Mouse (Mus musculus) gastrocnemius, postnatal 10 days (tissue): Measurements from ENCODE around the gene Krt80. TPM values are rescaled to one million over a fixed set of nuclear protein-coding genes. Genes with fewer than 3 reads are reported as not detected.

ENCODE experiments used
- DNase-seq: peaks from one replicate; pipeline ENCODE4 v3.0.0; 2021; ENCODE audit warnings: mixed read lengths
- microRNA-seq, 2 experiments: library from miRNA; unstranded; fragments of <30 nt; microRNA quantifications; one replicate each; pipeline ENCODE4 v1.2.0; 2021
- total RNA-seq, 2 experiments: library from RNA; stranded (reverse); gene quantifications; 2 replicates each; pipeline ENCODE4 v1.2.3; 2021

The Krt80 gene
- total RNA-seq, 2 experiments from 2014 or later, result 0.66 to 1.4 TPM

- DNase-seq, result no peak
Measured at GRCm38 (mm10) chr15:101316913-101317813, 52.8 kb downstream of the Krt80 start.

DNA sequence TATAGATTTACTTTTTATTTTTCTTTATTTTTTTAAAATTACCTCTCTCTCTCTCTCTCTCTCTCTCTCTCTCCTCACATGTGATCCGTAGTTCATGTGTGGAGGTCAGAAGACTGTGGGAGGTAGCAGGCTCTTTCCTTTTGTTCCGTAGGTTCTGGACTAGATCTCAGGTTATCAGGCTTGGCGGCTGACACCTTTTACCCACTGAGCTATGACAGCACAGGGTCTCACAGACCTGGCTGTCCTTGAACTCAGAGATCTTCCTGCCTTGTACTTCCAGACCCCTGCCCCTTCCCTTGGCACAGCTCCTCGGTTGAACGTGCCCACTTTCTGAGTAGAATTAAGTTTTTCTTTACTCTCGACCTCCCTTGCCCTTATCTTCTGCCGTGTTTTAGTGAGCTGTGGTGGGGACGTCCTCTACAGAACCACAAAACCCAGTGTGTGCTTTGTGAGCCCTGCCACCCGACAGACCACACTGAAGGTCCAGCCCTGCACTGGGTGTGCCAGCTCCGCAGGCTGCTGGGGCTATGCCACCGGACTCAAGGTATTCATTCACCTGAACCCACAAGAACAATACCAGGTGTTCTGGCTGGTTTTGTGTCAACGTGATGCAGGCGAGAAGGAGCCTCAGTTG, 53.6 kb downstream of the Krt80 start:
- DNase-seq, result no peak

DNA sequence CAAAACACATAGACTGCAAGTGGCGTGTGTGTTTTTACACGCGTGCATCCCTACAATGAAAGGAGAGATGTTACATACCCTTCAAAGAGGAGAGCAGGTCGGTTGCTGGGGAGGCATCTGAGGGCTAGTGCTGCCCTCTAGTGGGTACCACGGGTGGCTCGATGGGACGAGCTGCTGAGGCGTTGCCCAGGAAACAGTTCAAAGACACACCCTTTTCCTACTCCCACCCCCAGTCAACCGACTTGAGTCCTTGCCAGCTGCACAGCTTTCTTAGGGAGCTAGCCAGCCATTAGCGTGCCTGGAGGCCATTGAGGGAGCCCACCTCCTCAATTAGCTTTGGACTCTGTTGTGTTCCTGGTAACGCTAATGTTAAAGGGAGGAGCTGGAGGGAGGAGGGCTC, 54.1 kb downstream of the Krt80 start:
- DNase-seq, result peak; percentile 86

DNA sequence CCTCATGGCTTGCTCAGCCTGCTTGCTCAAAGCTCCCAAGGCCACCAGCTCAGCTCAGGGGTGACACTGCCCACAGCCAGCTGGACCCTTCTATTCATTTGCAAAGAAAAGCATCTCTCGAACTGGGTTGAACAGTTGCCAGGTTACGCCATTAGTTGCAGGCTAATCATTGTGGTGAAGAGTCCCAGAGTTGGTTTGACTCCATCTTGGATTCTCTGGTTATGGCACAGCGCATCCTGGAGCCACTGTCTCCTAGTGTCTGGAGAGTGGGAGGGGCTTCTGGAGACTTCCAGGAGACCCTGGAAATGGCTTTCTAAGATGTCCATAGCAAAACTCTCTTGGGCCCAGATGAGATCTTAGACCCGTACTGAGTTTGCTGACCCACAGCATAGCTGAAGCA, 54.6 kb downstream of the Krt80 start:
- no peak for DNase-seq

- no peak for DNase-seq
Measured at GRCm38 (mm10) chr15:101312006-101312405, 58.0 kb downstream of the Krt80 start.

DNA sequence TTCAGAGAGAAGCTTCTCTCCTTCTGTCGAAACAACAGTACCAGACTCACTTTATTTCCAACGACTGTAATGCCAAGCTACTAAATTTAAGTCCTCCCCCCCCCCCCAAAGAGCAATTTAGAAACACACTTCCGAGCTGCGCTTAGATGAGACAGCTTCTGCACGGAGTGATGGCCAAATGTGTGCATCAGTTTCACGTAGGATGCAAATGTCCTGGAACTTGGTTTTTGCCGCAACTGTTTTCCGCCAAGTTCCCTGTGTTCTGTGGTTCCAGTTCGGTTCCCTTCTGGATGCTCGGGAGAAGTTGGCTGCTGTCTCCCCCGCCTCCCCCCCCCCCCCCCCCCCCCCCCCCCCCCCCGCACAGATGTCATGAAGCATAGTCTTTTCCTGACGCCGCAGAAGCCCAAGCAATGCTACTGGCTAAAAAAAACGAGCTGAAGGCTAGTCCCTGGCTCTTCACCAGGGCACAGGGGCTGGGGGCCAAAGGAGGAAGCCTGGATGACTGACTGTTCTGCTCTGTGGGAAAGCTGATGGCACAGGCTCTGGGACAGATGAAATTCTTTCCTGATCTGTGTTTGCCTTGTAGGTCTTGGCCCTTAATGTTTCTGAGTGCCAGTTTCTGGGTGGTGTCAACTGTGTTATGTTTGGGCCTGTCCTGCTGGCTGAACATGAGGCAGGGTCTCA, 58.7 kb downstream of the Krt80 start:
- DNase-seq, result no peak

GRCm38 (mm10) chr15:101309493-101309892, 60.5 kb downstream of the Krt80 start:
- no peak for DNase-seq

GRCm38 (mm10) chr15:101308440-101309348, 61.3 kb downstream of the Krt80 start:
- DNase-seq, result no peak

GRCm38 (mm10) chr15:101306459-101306858, 63.5 kb downstream of the Krt80 start:
- no peak for DNase-seq

GRCm38 (mm10) chr15:101303830-101304229, 66.1 kb downstream of the Krt80 start:
- DNase-seq, result no peak

GRCm38 (mm10) chr15:101302201-101302600, 67.8 kb downstream of the Krt80 start:
- no peak for DNase-seq

GRCm38 (mm10) chr15:101300128-101300527, 69.8 kb downstream of the Krt80 start:
- no peak for DNase-seq

DNA sequence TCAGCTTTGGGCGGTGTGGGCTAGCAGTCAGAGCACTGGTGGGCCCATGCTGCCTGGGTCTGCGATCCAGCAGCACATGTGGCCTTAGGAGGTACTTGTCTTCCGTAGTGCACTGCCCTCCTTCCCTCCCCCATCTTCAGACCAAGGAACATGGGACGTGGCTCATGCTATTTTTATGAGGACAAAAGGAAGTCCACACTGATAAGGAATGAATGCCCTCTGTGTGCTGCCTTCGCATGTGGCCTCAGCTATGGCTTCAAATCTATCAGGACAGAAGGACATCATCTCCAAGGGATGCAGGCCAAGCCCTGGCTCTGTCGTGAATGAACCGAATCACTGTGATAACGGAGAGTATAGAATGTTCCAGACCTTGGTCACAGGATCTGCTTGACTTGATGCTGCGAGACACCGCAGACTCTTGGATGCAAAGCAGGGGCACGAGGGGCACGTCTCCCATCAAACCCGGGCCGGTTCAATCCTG, 70.4 kb downstream of the Krt80 start:
- DNase-seq, result no peak

DNA sequence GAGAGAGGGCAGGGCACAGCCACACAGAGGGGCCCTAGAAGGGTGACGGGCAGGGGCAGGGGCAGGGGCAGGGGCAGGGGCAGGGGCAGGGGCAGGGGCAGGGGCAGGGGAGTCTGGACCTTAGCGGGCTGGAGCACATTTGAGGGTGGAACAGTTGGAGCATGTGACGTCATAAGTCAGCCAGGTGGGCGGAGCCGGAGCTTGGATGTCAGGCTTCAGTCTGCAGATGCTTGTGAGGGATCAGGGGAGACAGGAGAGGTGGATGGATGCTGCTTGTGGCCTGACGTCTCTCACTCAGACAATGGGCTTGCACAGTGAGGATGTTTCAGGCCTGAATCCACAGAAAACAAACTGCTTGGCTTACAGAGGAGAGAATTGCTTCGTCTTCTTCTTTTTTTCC, 71.4 kb downstream of the Krt80 start:
- no peak for DNase-seq

DNA sequence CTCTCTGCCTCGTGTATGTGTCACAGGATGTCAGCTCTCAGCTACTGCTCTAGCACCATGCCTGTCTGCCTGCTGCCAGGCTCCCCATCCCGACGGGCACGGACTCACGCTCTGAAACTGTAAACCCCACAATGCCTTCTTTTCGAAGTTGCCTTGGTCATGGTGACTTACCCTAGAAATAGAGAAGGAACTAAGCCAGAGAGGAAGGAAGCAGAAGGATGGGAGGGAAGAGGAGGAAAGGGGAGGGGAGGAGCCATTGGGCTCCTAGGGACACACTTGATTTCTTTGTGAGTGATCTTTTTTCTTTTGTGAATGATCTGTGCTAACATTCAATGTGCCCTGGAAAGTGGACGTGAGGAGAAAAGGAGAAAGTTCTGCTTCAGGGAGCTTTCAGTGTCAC, 72.0 kb downstream of the Krt80 start:
- no peak for DNase-seq

Small RNA genes within 50 kb of the gene (microRNA-seq; reads per million reads assigned to microRNA genes)
- 1.3 to 4.1 reads per million in 2 experiments for gene Mir1941

Other genes with a start within 250 kb of the Krt80 start
- 10 to 100 TPM; 15.1 to 18.2 TPM for gene Acvrl1, start 241.6 kb downstream of the Krt80 start, total RNA-seq
- 10 to 100 TPM; 21.7 to 22.4 TPM for gene Acvr1b, start 196.1 kb downstream of the Krt80 start, total RNA-seq
- 10 to 100 TPM in 1 of 2 experiments, 1 to 10 TPM in 1; 9.0 to 11.5 TPM for gene Grasp, start 146.0 kb downstream of the Krt80 start, total RNA-seq
- 10 to 100 TPM; 22.5 to 23.1 TPM for gene Nr4a1, start 115.9 kb downstream of the Krt80 start, total RNA-seq
- 10 to 100 TPM; 24.4 to 27.2 TPM for gene Atg101, start 85.9 kb downstream of the Krt80 start, total RNA-seq
- gene 6030408B16Rik, start 77.0 kb downstream of the Krt80 start, total RNA-seq, result under 1 TPM; 0.54 to 0.77 TPM
- under 1 TPM in 1 of 2 experiments, not detected in 1; 0.45 TPM for gene Krt7, start 40.9 kb upstream of the Krt80 start, total RNA-seq
- gene Krt87, start 68.6 kb upstream of the Krt80 start, total RNA-seq, result under 1 TPM; 0.11 to 0.12 TPM
- gene Krt88, start 77.6 kb upstream of the Krt80 start, total RNA-seq, result not detected
- not detected for gene Krt81, start 93.6 kb upstream of the Krt80 start, total RNA-seq
- gene Krt86, start 103.3 kb upstream of the Krt80 start, total RNA-seq, result not detected
- under 1 TPM in 1 of 2 experiments, not detected in 1; 0.40 TPM for gene Krt83, start 121.3 kb upstream of the Krt80 start, total RNA-seq
- gene Gm49425, start 147.1 kb upstream of the Krt80 start, total RNA-seq, result not detected
- not detected for gene Krt84, start 162.7 kb upstream of the Krt80 start, total RNA-seq
- not detected for gene Krt82, start 180.5 kb upstream of the Krt80 start, total RNA-seq
- gene Krt90, start 192.8 kb upstream of the Krt80 start, total RNA-seq, result not detected
- not detected for gene Krt75, start 203.7 kb upstream of the Krt80 start, total RNA-seq